Mouse (Mus musculus) ES-E14 (cell line): ENCODE measurements around the gene Rtkn2. TPM values are rescaled to one million over a fixed set of nuclear protein-coding genes. Genes with fewer than 3 reads are reported as not detected.

Experiments used
- DNase-seq: peaks from one replicate; pipeline ENCODE4 v3.0.0-alpha.2; 2013; ENCODE audit warnings: low read depth, low spot score
- H3K27ac ChIP-seq: 2 replicates; pipeline ENCODE4 v1.5.1; 2012; ENCODE audit warnings: low read depth, mild to moderate bottlenecking, low read length, moderate library complexity, mixed read lengths; ENCODE audit not compliant: poor library complexity, insufficient read depth, severe bottlenecking
- H3K36me3 ChIP-seq: 2 replicates; pipeline ENCODE4 v1.6.1; 2012; ENCODE audit warnings: mild to moderate bottlenecking, low read length, moderate library complexity, mixed read lengths; ENCODE audit not compliant: control insufficient read depth, poor library complexity, insufficient read depth, severe bottlenecking
- H3K4me1 ChIP-seq, 2 experiments: fragments of 150-350 bp in 1 of 2; sonication (generic) in 1 of 2; 2 replicates each; pipeline ENCODE4 v1.6.1; 2012; ENCODE audit warnings: low read length in 2 of 2, mild to moderate bottlenecking in 1 of 2, mixed read lengths in 1 of 2; ENCODE audit not compliant: control insufficient read depth in 2 of 2, insufficient read depth in 2 of 2, poor library complexity in 1 of 2
- H3K4me3 ChIP-seq, 2 experiments: fragments of 150-350 bp in 1 of 2; sonication (generic) in 1 of 2; 2 replicates each; pipeline ENCODE4 v1.5.1; 2012; ENCODE audit warnings: low read length in 2 of 2, low read depth in 1 of 2, mild to moderate bottlenecking in 1 of 2, mixed read lengths in 1 of 2; ENCODE audit not compliant: insufficient read depth in 1 of 2, poor library complexity in 1 of 2, severe bottlenecking in 1 of 2
- H3K9ac ChIP-seq: 2 replicates; pipeline ENCODE4 v1.6.1; 2012; ENCODE audit warnings: low read depth, mild to moderate bottlenecking, low read length, mixed read lengths; ENCODE audit not compliant: poor library complexity, insufficient read depth, severe bottlenecking
- H3K9me3 ChIP-seq: fragments of 150-350 bp; sonication (generic); 2 replicates; pipeline ENCODE4 v1.6.1; 2012; ENCODE audit warnings: low read depth, mild to moderate bottlenecking, low read length; ENCODE audit not compliant: control insufficient read depth, insufficient read depth
- CHD2 ChIP-seq: IDR thresholded peaks from 2 replicates; pipeline ENCODE4 v1.6.1; 2014; ENCODE audit warnings: mild to moderate bottlenecking, low read depth, low read length, inconsistent platforms
- HCFC1 ChIP-seq: IDR thresholded peaks from 2 replicates; pipeline ENCODE4 v1.6.1; 2012; ENCODE audit warnings: low read length, inconsistent platforms, borderline replicate concordance; ENCODE audit not compliant: insufficient read depth
- MAFK ChIP-seq: IDR thresholded peaks from 2 replicates; pipeline ENCODE4 v1.6.1; 2014; ENCODE audit warnings: mild to moderate bottlenecking, low read depth, low read length, inconsistent platforms; ENCODE audit not compliant: insufficient read depth
- ZC3H11A ChIP-seq: IDR thresholded peaks from 2 replicates; pipeline ENCODE4 v1.6.1; 2012; ENCODE audit warnings: low read depth, mild to moderate bottlenecking, inconsistent platforms, low read length, borderline replicate concordance
- ZNF384 ChIP-seq: IDR thresholded peaks from 2 replicates; pipeline ENCODE4 v1.6.1; 2012; ENCODE audit warnings: low read depth, low read length, inconsistent platforms
- in situ Hi-C, 2 experiments: fragments of 600-800 bp; cut with MboI; formaldehyde crosslinking; loops; one replicate each; pipeline ENCODE4 v1.15.1; 2025; ENCODE audit warnings: low sequenced_read_pairs in 2 of 2, inconsistent platforms in 1 of 2; ENCODE audit not compliant: unreplicated experiment in 2 of 2
- total RNA-seq: library from RNA; depleted of rRNA; stranded (reverse); fragments of 300-350 nt; gene quantifications from 2 replicates; pipeline ENCODE4 v1.2.3, GENCODE M21; 2012

Rtkn2 gene
- total RNA-seq, 1 experiment = 6.0 TPM

- H3K9me3 ChIP-seq = no peaks in the 10 kb centered on the region
- H3K27ac ChIP-seq = no peak overlapping the region
- DNase-seq = no peak
- H3K36me3 ChIP-seq = no peaks in the 10 kb centered on the region
- in situ Hi-C loops = no loop called here
- no peak for TF ChIP-seq ZC3H11A
- TF ChIP-seq MAFK = no peak
- TF ChIP-seq HCFC1 = no peak
- no peak for TF ChIP-seq CHD2
- TF ChIP-seq ZNF384 = no peak
- H3K4me3 ChIP-seq = no peak overlapping the region
- peaks cover 9 to 11% of the 10 kb centered on the region in 2 experiments for H3K4me1 ChIP-seq
- no peak overlapping the region for H3K9ac ChIP-seq
Measured at GRCm38 (mm10) chr10:68087722-68088121, 108.4 kb downstream of the Rtkn2 start.

- peaks cover 9 to 11% of the 10 kb centered on the region in 2 experiments for H3K4me1 ChIP-seq
- H3K36me3 ChIP-seq = no peaks in the 10 kb centered on the region; the same call in 1 of the 2 replicates
- H3K9me3 ChIP-seq = no peaks in the 10 kb centered on the region
- peak; percentile 46 for DNase-seq
- no peak overlapping the region for H3K4me3 ChIP-seq
- no peak overlapping the region for H3K27ac ChIP-seq
- H3K9ac ChIP-seq = no peak overlapping the region
- in situ Hi-C loops = no loop called here
- no peak for TF ChIP-seq MAFK
- TF ChIP-seq ZNF384 = no peak
- TF ChIP-seq HCFC1 = no peak
- no peak for TF ChIP-seq ZC3H11A
- TF ChIP-seq CHD2 = no peak
Measured at GRCm38 (mm10) chr10:68089435-68090196, 110.2 kb downstream of the Rtkn2 start.

GRCm38 (mm10) chr10:68090197-68090535 lies 110.8 kb downstream of the Rtkn2 start:
- no peak overlapping the region for H3K4me3 ChIP-seq
- H3K4me1 ChIP-seq = peaks cover 9 to 11% of the 10 kb centered on the region in 2 experiments
- H3K36me3 ChIP-seq = peaks cover 5% of the 10 kb centered on the region
- H3K9ac ChIP-seq = no peak overlapping the region
- TF ChIP-seq CHD2 (no peak), ZNF384 (no peak), MAFK (no peak), HCFC1 (no peak), ZC3H11A (no peak)
- no peak for DNase-seq
- no peaks in the 10 kb centered on the region for H3K9me3 ChIP-seq
- in situ Hi-C loops = no loop called here
- H3K27ac ChIP-seq = no peak overlapping the region

DNA sequence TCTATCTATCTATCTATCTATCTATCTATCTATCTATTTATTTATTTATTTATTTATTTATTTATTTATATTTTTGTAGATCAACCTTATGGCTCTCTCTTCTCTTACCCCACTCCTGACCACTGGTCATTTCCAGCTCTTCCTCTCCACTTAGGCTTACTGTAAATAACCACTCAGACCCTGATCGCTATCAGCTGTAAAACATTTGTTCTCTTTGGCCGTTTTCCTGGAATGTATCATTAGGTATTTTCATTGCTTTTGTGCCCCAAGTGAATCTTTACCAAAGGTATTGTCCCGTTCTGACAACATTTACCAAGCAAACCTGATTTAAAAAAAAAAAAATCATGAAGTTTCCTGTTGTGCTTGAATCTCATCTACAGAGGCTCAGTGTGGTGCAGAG lies 111.2 kb downstream of the Rtkn2 start:
- TF ChIP-seq ZNF384 (no peak), MAFK (no peak), HCFC1 (no peak), ZC3H11A (no peak), CHD2 (no peak)
- Histone ChIP-seq H3K4me3 (no peak overlapping the region), H3K36me3 (peaks cover 7% of the 10 kb centered on the region), H3K9ac (no peak overlapping the region), H3K9me3 (no peaks in the 10 kb centered on the region), H3K27ac (no peak overlapping the region), H3K4me1 (peaks cover 9 to 11% of the 10 kb centered on the region in 2 experiments)
- DNase-seq = no peak
- in situ Hi-C loops = no loop called here
